Mouse (Mus musculus) heart, postnatal 4 days (tissue): Measurements from ENCODE around the gene Nat8f4. TPM values are rescaled to one million over a fixed set of nuclear protein-coding genes. Genes with fewer than 3 reads are reported as not detected.
"Not testable (repeated sequence)": the region's sequence is repeated elsewhere in the genome, so short reads cannot be mapped to it uniquely, and the experiment has no call there.

ENCODE experiments used
- DNase-seq: peaks from one replicate; pipeline ENCODE4 v3.0.0; 2021
- total RNA-seq, 2 experiments: library from RNA; stranded (reverse); gene quantifications; 2 replicates each; pipeline ENCODE4 v1.2.3; 2021

Nat8f4 gene
- 1 to 10 TPM; 1.3 to 1.8 TPM for total RNA-seq

GRCm38 (mm10) chr6:85904642-85905061 lies at the start of gene Nat8f4:
Gene Nat8f4, minus strand, starts transcription at chr6:85904884.
- DNase-seq = peak; percentile 82

GRCm38 (mm10) chr6:85948549-85948948 lies 43.9 kb upstream of the Nat8f4 start:
- no peak for DNase-seq

- no peak for DNase-seq
Measured at GRCm38 (mm10) chr6:85942469-85942868, 37.8 kb upstream of the Nat8f4 start.

- no peak for DNase-seq
Measured at GRCm38 (mm10) chr6:85938701-85939100, 34.0 kb upstream of the Nat8f4 start.

- peak; percentile 89 for DNase-seq
Measured at GRCm38 (mm10) chr6:85936508-85937465, 32.1 kb upstream of the Nat8f4 start.

GRCm38 (mm10) chr6:85935646-85936045 lies 31.0 kb upstream of the Nat8f4 start:
- DNase-seq = no peak

GRCm38 (mm10) chr6:85934047-85934446 lies 29.4 kb upstream of the Nat8f4 start:
- no peak for DNase-seq

- DNase-seq = no peak
Measured at GRCm38 (mm10) chr6:85929312-85929711, 24.6 kb upstream of the Nat8f4 start.

GRCm38 (mm10) chr6:85927476-85928464 lies 23.1 kb upstream of the Nat8f4 start:
- DNase-seq = no peak

GRCm38 (mm10) chr6:85926709-85927108 lies 22.0 kb upstream of the Nat8f4 start:
- no peak for DNase-seq

GRCm38 (mm10) chr6:85923643-85924042 lies 19.0 kb upstream of the Nat8f4 start:
- no peak for DNase-seq

- no peak for DNase-seq
Measured at GRCm38 (mm10) chr6:85919401-85919800, 14.7 kb upstream of the Nat8f4 start.

GRCm38 (mm10) chr6:85918341-85918740 lies 13.7 kb upstream of the Nat8f4 start:
- not testable (repeated sequence) for DNase-seq

- no peak for DNase-seq
Measured at GRCm38 (mm10) chr6:85916596-85916995, 11.9 kb upstream of the Nat8f4 start.

GRCm38 (mm10) chr6:85915539-85916513 lies 11.1 kb upstream of the Nat8f4 start, which contains the start of gene Nat8f1:
Gene Nat8f1, minus strand, starts transcription at chr6:85915687.
- peak; percentile 89 for DNase-seq

- DNase-seq = no peak
Measured at GRCm38 (mm10) chr6:85915141-85915538, 10.5 kb upstream of the Nat8f4 start.

GRCm38 (mm10) chr6:85911587-85911986 lies 6.9 kb upstream of the Nat8f4 start, which contains the start of gene Tprkb:
Gene Tprkb, plus strand, starts transcription at chr6:85911865.
- no peak for DNase-seq

GRCm38 (mm10) chr6:85909704-85910103 lies 5.0 kb upstream of the Nat8f4 start:
- no peak for DNase-seq

- no peak for DNase-seq
Measured at GRCm38 (mm10) chr6:85908341-85908740, 3.7 kb upstream of the Nat8f4 start.

GRCm38 (mm10) chr6:85906911-85907351 lies 2.2 kb upstream of the Nat8f4 start:
- DNase-seq = peak; percentile 23

GRCm38 (mm10) chr6:85902303-85902702 lies 2.4 kb downstream of the Nat8f4 start:
- no peak for DNase-seq
